Mouse (Mus musculus) MEL (cell line): ENCODE data around the gene Rps9. TPM values are rescaled to one million over a fixed set of nuclear protein-coding genes. Genes with fewer than 3 reads are reported as not detected.

Source experiments
- DNase-seq: peaks from one replicate; pipeline ENCODE4 v3.0.0; 2011; ENCODE audit warnings: low read depth, low spot score
- H3K27ac ChIP-seq: 2 replicates; pipeline ENCODE4 v1.5.1; 2012; ENCODE audit warnings: low read depth, mild to moderate bottlenecking, control low read depth, low read length, moderate library complexity; ENCODE audit not compliant: control insufficient read depth
- H3K27me3 ChIP-seq, 2 experiments: fragments of 150-350 bp in 1 of 2; sonication (generic) in 1 of 2; 2 replicates each; pipeline ENCODE4 v1.6.1; 2012; ENCODE audit warnings: low read length in 2 of 2, mild to moderate bottlenecking in 2 of 2, improper control_type of control experiment in 1 of 2, moderate library complexity in 1 of 2; ENCODE audit not compliant: insufficient read depth in 2 of 2, control insufficient read depth in 1 of 2
- H3K36me3 ChIP-seq, 2 experiments: 2 replicates each; pipeline ENCODE4 v1.6.1; 2012 to 2014; ENCODE audit warnings: low read length in 2 of 2, improper control_type of control experiment in 1 of 2, inconsistent platforms in 1 of 2, mild to moderate bottlenecking in 1 of 2; ENCODE audit not compliant: insufficient read depth in 2 of 2, control insufficient read depth in 1 of 2
- H3K4me1 ChIP-seq, 2 experiments: fragments of 150-350 bp in 1 of 2; sonication (generic) in 1 of 2; 2 replicates each; pipeline ENCODE4 v1.6.1; 2012; ENCODE audit warnings: low read length in 2 of 2, improper control_type of control experiment in 1 of 2, mild to moderate bottlenecking in 1 of 2; ENCODE audit not compliant: insufficient read depth in 2 of 2, control insufficient read depth in 1 of 2
- H3K4me3 ChIP-seq, 2 experiments: fragments of 150-350 bp in 1 of 2; sonication (generic) in 1 of 2; 2 replicates each; pipeline ENCODE4 v1.5.1; 2012; ENCODE audit warnings: low read depth in 2 of 2, low read length in 2 of 2, mild to moderate bottlenecking in 2 of 2, moderate library complexity in 2 of 2, control low read depth in 1 of 2, improper control_type of control experiment in 1 of 2; ENCODE audit not compliant: control insufficient read depth in 1 of 2, insufficient read depth in 1 of 2
- H3K79me2 ChIP-seq: 2 replicates; pipeline ENCODE4 v1.6.1; 2012; ENCODE audit warnings: mild to moderate bottlenecking, low read length, moderate library complexity; ENCODE audit not compliant: control insufficient read depth, poor library complexity, insufficient read depth
- H3K9ac ChIP-seq: 2 replicates; pipeline ENCODE4 v1.6.1; 2012; ENCODE audit warnings: low read depth, mild to moderate bottlenecking, control low read depth, low read length, moderate library complexity; ENCODE audit not compliant: control insufficient read depth, poor library complexity, severe bottlenecking
- H3K9me3 ChIP-seq: fragments of 150-350 bp; sonication (generic); replicated peaks from 2 replicates; pipeline ENCODE4 v1.6.1; 2012; ENCODE audit warnings: mild to moderate bottlenecking, low read length, improper control_type of control experiment, moderate library complexity; ENCODE audit not compliant: insufficient read depth
- CHD1 ChIP-seq: IDR thresholded peaks from 2 replicates; pipeline ENCODE4 v1.6.1; 2012; ENCODE audit warnings: low read depth, mild to moderate bottlenecking, inconsistent platforms, low read length, improper control_type of control experiment
- CHD2 ChIP-seq: IDR thresholded peaks from 2 replicates; pipeline ENCODE4 v1.6.1; 2011; ENCODE audit warnings: low read length, improper control_type of control experiment
- CTCF ChIP-seq, 3 experiments: IDR thresholded peaks in 2 of 3; conservative IDR thresholded peaks in 1 of 3; 2 replicates each; pipeline ENCODE4 v1.5.1; 2011 to 2012; ENCODE audit warnings: low read length in 3 of 3, low read depth in 2 of 3, mild to moderate bottlenecking in 2 of 3, improper control_type of control experiment in 1 of 3, inconsistent platforms in 1 of 3, mixed read lengths in 1 of 3, moderate library complexity in 1 of 3; ENCODE audit not compliant: control insufficient read depth in 1 of 3, insufficient read depth in 1 of 3, poor library complexity in 1 of 3, severe bottlenecking in 1 of 3
- ELF1 ChIP-seq: IDR thresholded peaks from 2 replicates; pipeline ENCODE4 v1.6.1; 2014; ENCODE audit warnings: low read depth, mild to moderate bottlenecking, inconsistent platforms, low read length, improper control_type of control experiment, moderate library complexity
- EP300 ChIP-seq, 2 experiments: IDR thresholded peaks; 2 replicates each; pipeline ENCODE4 v1.6.1; 2011; ENCODE audit warnings: improper control_type of control experiment in 2 of 2, low read length in 2 of 2, low read depth in 1 of 2, mild to moderate bottlenecking in 1 of 2
- ETS1 ChIP-seq: IDR thresholded peaks from 2 replicates; pipeline ENCODE4 v1.6.1; 2012; ENCODE audit warnings: low read depth, mild to moderate bottlenecking, inconsistent platforms, low read length, improper control_type of control experiment, moderate library complexity
- GATA1 ChIP-seq: IDR thresholded peaks from 2 replicates; pipeline ENCODE4 v1.6.1; 2011; ENCODE audit warnings: low read depth, low read length, improper control_type of control experiment
- HCFC1 ChIP-seq: IDR thresholded peaks from 2 replicates; pipeline ENCODE4 v1.6.1; 2012; ENCODE audit warnings: low read depth, mild to moderate bottlenecking, inconsistent platforms, low read length, improper control_type of control experiment, moderate library complexity
- KAT2A ChIP-seq: conservative IDR thresholded peaks from 2 replicates; pipeline ENCODE4 v1.6.1; 2012; ENCODE audit warnings: low read depth, low read length, improper control_type of control experiment, inconsistent platforms
- MAFK ChIP-seq: IDR thresholded peaks from 2 replicates; pipeline ENCODE4 v1.6.1; 2011; ENCODE audit warnings: low read depth, mild to moderate bottlenecking, low read length, improper control_type of control experiment, borderline replicate concordance
- MAZ ChIP-seq: IDR thresholded peaks from 2 replicates; pipeline ENCODE4 v1.6.1; 2012; ENCODE audit warnings: low read depth, mild to moderate bottlenecking, inconsistent platforms, low read length, improper control_type of control experiment
- MXI1 ChIP-seq: IDR thresholded peaks from 2 replicates; pipeline ENCODE4 v1.6.1; 2011; ENCODE audit warnings: mild to moderate bottlenecking, low read depth, low read length, improper control_type of control experiment
- MYC ChIP-seq: IDR thresholded peaks from 2 replicates; pipeline ENCODE4 v1.6.1; 2011; ENCODE audit warnings: low read depth, mild to moderate bottlenecking, low read length, improper control_type of control experiment, moderate library complexity
- NELFE ChIP-seq: IDR thresholded peaks from 2 replicates; pipeline ENCODE4 v1.6.1; 2011; ENCODE audit warnings: low read depth, low read length, improper control_type of control experiment
- POLR2A ChIP-seq, 2 experiments: IDR thresholded peaks; 2 replicates each; pipeline ENCODE4 v1.6.1; 2011 to 2012; ENCODE audit warnings: low read length in 2 of 2, mild to moderate bottlenecking in 2 of 2, control low read depth in 1 of 2, improper control_type of control experiment in 1 of 2, low read depth in 1 of 2, moderate library complexity in 1 of 2; ENCODE audit not compliant: control insufficient read depth in 1 of 2, insufficient read depth in 1 of 2, poor library complexity in 1 of 2
- POLR2AphosphoS2 ChIP-seq: IDR thresholded peaks from 2 replicates; pipeline ENCODE4 v1.6.1; 2011; ENCODE audit warnings: low read length, improper control_type of control experiment
- SIN3A ChIP-seq: IDR thresholded peaks from 2 replicates; pipeline ENCODE4 v1.6.1; 2012; ENCODE audit warnings: low read length, improper control_type of control experiment, inconsistent platforms
- SMC3 ChIP-seq: IDR thresholded peaks from 2 replicates; pipeline ENCODE4 v1.6.1; 2011; ENCODE audit warnings: low read depth, low read length, improper control_type of control experiment
- TBP ChIP-seq: IDR thresholded peaks from 2 replicates; pipeline ENCODE4 v1.8.0; 2011; ENCODE audit warnings: low read depth, low read length, improper control_type of control experiment
- TCF12 ChIP-seq: IDR thresholded peaks from 2 replicates; pipeline ENCODE4 v1.6.1; 2014; ENCODE audit warnings: low read depth, mild to moderate bottlenecking, inconsistent platforms, low read length, improper control_type of control experiment, moderate library complexity
- UBTF ChIP-seq: IDR thresholded peaks from 2 replicates; pipeline ENCODE4 v1.6.1; 2012; ENCODE audit warnings: low read depth, mild to moderate bottlenecking, inconsistent platforms, low read length, improper control_type of control experiment, moderate library complexity, borderline replicate concordance; ENCODE audit not compliant: insufficient read depth
- USF1 ChIP-seq: IDR thresholded peaks from 2 replicates; pipeline ENCODE4 v1.6.1; 2014; ENCODE audit warnings: low read depth, mild to moderate bottlenecking, inconsistent platforms, low read length, improper control_type of control experiment, moderate library complexity
- ZKSCAN1 ChIP-seq: IDR thresholded peaks from 2 replicates; pipeline ENCODE4 v1.6.1; 2012; ENCODE audit warnings: low read depth, mild to moderate bottlenecking, inconsistent platforms, low read length, improper control_type of control experiment, moderate library complexity
- ZMIZ1 ChIP-seq: IDR thresholded peaks from 2 replicates; pipeline ENCODE4 v1.6.1; 2012; ENCODE audit warnings: low read depth, mild to moderate bottlenecking, inconsistent platforms, low read length, improper control_type of control experiment, moderate library complexity
- polyA plus RNA-seq, 2 experiments: library from polyadenylated mRNA; stranded (reverse) in 1 of 2; unstranded in 1 of 2; fragments of >175 nt in 1 of 2; fragments of >200 nt in 1 of 2; gene quantifications; 2 replicates each; pipeline versions ENCODE4 v1.2.1 to v1.2.4; 2012; ENCODE audit warnings: low replicate concordance in 2 of 2, low read depth in 1 of 2; ENCODE audit not compliant: insufficient read length in 2 of 2, insufficient read depth in 1 of 2, missing spikeins in 1 of 2
- total RNA-seq: library from RNA; depleted of rRNA; stranded (reverse); fragments of 300-350 nt; gene quantifications from 2 replicates; pipeline ENCODE4 v1.2.3, GENCODE M21; 2012

Gene Rps9
- total and polyA plus RNA-seq, 3 experiments: 2,284 to 2,921 TPM; not detected in 1

GRCm38 (mm10) chr7:3691919-3692318 lies 11.9 kb upstream of the Rps9 start:
- Histone ChIP-seq H3K4me3 (peak overlapping the region; percentile 73 to 79), H3K4me1 (peaks cover 4 to 17% of the 10 kb centered on the region in 2 experiments; a peak in 3 of 4 replicates)
- TF ChIP-seq MAFK (no peak), GATA1 (peak; percentile 48), SMC3 (peak; percentile 5; the same call in 1 of the 2 replicates), POLR2AphosphoS2 (no peak), SIN3A (no peak), UBTF (no peak), NELFE (no peak), MYC (0 out of 2 replicates have a peak, but pooled peaks have one; percentile 11), CHD1 (no peak), USF1 (no peak), CHD2 (no peak), ELF1 (no peak), ETS1 (peak; percentile 43; the same call in 1 of the 2 replicates), ZKSCAN1 (no peak), TBP (no peak), EP300 (IDR thresholded peaks at IDR 0.05; ENCODE audit: low read depth in 1 of 2, low read length in 2 of 2) (peak in 1 of 2 experiments; percentile 53; a peak in 1 of 4 replicates)

GRCm38 (mm10) chr7:3692382-3692986 lies 11.3 kb upstream of the Rps9 start, which contains the start of gene Tsen34:
TSS of gene Tsen34 (plus strand) at chr7:3692863.
- Histone ChIP-seq H3K27me3 (no peaks in the 10 kb centered on the region), H3K36me3 (peaks cover 0 to 7% of the 10 kb centered on the region in 2 experiments; a peak in 3 of 4 replicates), H3K27ac (peak within 1 kb of the TSS; percentile 92), H3K79me2 (peaks cover 7% of the 10 kb centered on the region; the same call in 1 of the 2 replicates), H3K4me1 (peaks cover 4 to 17% of the 10 kb centered on the region in 2 experiments; a peak in 3 of 4 replicates), H3K4me3 (peak within 1 kb of the TSS; percentile 73 to 79), H3K9ac (peak within 1 kb of the TSS; percentile 73), H3K9me3 (no peaks in the 10 kb centered on the region)
- peak; percentile 68 for DNase-seq
- TF ChIP-seq POLR2A (IDR thresholded peaks at IDR 0.05; ENCODE audit: control insufficient read depth in 1 of 2, insufficient read depth in 1 of 2, low read depth in 1 of 2, low read length in 2 of 2, poor library complexity in 1 of 2) (peak in 1 of 2 experiments; percentile 59; a peak in 1 of 4 replicates), HCFC1 (peak; percentile 36; the same call in 1 of the 2 replicates), CTCF (IDR thresholded peaks at IDR 0.05 in 2 of 3, conservative IDR thresholded peaks at IDR 0.05 in 1 of 3; ENCODE audit: control insufficient read depth in 1 of 3, insufficient read depth in 1 of 3, low read depth in 2 of 3, low read length in 3 of 3, poor library complexity in 1 of 3, severe bottlenecking in 1 of 3) (0 out of 6 replicates have a peak, but pooled peaks of 1 of the 3 experiments have one; percentile 7), MXI1 (peak; percentile 50), POLR2AphosphoS2 (0 out of 2 replicates have a peak, but pooled peaks have one; percentile 44), CHD2 (no peak), NELFE (peak; percentile 50; the same call in 1 of the 2 replicates), TCF12 (no peak), ZMIZ1 (no peak), MAZ (no peak), KAT2A (no peak), ELF1 (no peak), MYC (0 out of 2 replicates have a peak, but pooled peaks have one; percentile 7)

More at GRCm38 (mm10) chr7:3691919-3692318, 11.9 kb upstream of the Rps9 start:
- Histone ChIP-seq H3K9ac (peak overlapping the region; percentile 73), H3K27me3 (no peaks in the 10 kb centered on the region), H3K79me2 (peaks cover 7% of the 10 kb centered on the region; the same call in 1 of the 2 replicates), H3K27ac (peak overlapping the region; percentile 92), H3K9me3 (no peaks in the 10 kb centered on the region), H3K36me3 (peaks cover 0 to 7% of the 10 kb centered on the region in 2 experiments; a peak in 3 of 4 replicates)
- peak; percentile 71 for DNase-seq
